Mouse (Mus musculus): ENCODE data around the gene Alad. TPM values are rescaled to one million over a fixed set of nuclear protein-coding genes. Genes with fewer than 3 reads are reported as not detected.

The Alad gene
- polyA plus RNA-seq, 1 experiment from 2014 or later = 69.3 TPM

DNA sequence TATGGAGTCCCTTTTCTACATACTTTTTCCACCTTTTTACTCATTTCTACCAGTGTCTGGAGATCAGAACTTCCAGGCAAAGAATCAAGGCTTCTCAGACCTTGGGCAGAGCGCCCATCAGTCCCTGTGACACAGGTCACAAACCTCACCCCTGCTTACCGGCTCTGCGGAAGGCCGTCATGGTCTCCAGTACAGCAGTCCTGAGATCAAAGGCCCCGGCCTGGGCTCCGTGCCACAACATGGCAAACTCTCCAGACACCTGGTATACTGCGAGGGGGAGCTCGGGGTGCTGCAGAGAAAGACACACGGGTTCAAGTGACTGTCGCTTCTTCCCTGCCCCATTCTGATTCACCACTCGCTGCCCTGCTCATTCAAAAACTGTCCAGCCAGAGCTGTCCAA, 9.8 kb downstream of the Alad start:
- Histone ChIP-seq H3K27me3 (ENCODE audit: control insufficient read depth, insufficient read depth, low read length) (no peaks in the 10 kb centered on the region), H3K4me3 (ENCODE audit: control insufficient read depth in 1 of 2, insufficient read depth in 1 of 2, low read depth in 1 of 2, low read length in 2 of 2) (no peak overlapping the region), H3K27ac (replicated peaks in 1 of 2; ENCODE audit: control insufficient read depth in 1 of 2, insufficient read depth in 1 of 2, low read depth in 2 of 2, low read length in 2 of 2) (no peak overlapping the region), H3K36me3 (ENCODE audit: control insufficient read depth, insufficient read depth, low read length) (peaks cover 68% of the 10 kb centered on the region), H3K9me3 (ENCODE audit: control insufficient read depth, low read length) (no peaks in the 10 kb centered on the region), H3K4me1 (ENCODE audit: control insufficient read depth in 2 of 2, insufficient read depth in 2 of 2, low read length in 2 of 2) (peaks cover 0 to under 1% of the 10 kb centered on the region in 2 experiments; a peak in 1 of 4 replicates), H3K4me2 (ENCODE audit: low read length) (no peak overlapping the region), H3K9ac (ENCODE audit: low read length) (no peak overlapping the region)
- 87% methylated on average over 11 of the region's 11 CpGs for WGBS
- ATAC-seq (ENCODE audit: insufficient number of reproducible peaks, insufficient read depth, low FRiP score, low read depth) = no peak

GRCm38 (mm10) chr4:62508839-62509238, 10.9 kb downstream of the Alad start:
- Histone ChIP-seq H3K9me3 (ENCODE audit: control insufficient read depth, low read length) (no peaks in the 10 kb centered on the region), H3K4me3 (ENCODE audit: control insufficient read depth in 1 of 2, insufficient read depth in 1 of 2, low read depth in 1 of 2, low read length in 2 of 2) (no peak overlapping the region), H3K9ac (ENCODE audit: low read length) (no peak overlapping the region), H3K36me3 (ENCODE audit: control insufficient read depth, insufficient read depth, low read length) (peaks cover 66% of the 10 kb centered on the region), H3K4me2 (ENCODE audit: low read length) (no peak overlapping the region), H3K4me1 (ENCODE audit: control insufficient read depth in 2 of 2, insufficient read depth in 2 of 2, low read length in 2 of 2) (no peaks in the 10 kb centered on the region), H3K27ac (replicated peaks in 1 of 2; ENCODE audit: control insufficient read depth in 1 of 2, insufficient read depth in 1 of 2, low read depth in 2 of 2, low read length in 2 of 2) (no peak overlapping the region), H3K27me3 (ENCODE audit: control insufficient read depth, insufficient read depth, low read length) (no peaks in the 10 kb centered on the region)
- 90% methylated on average over 5 of the region's 5 CpGs for WGBS
- no peak for ATAC-seq (ENCODE audit: insufficient number of reproducible peaks, insufficient read depth, low FRiP score, low read depth)

GRCm38 (mm10) chr4:62506798-62507197, 12.9 kb downstream of the Alad start:
- H3K27me3 ChIP-seq (ENCODE audit: control insufficient read depth, insufficient read depth, low read length) = no peaks in the 10 kb centered on the region
- ATAC-seq (ENCODE audit: insufficient number of reproducible peaks, insufficient read depth, low FRiP score, low read depth) = no peak
- H3K4me1 ChIP-seq (ENCODE audit: control insufficient read depth in 2 of 2, insufficient read depth in 2 of 2, low read length in 2 of 2) = peaks cover 0 to 4% of the 10 kb centered on the region in 2 experiments; a peak in 1 of 4 replicates
- H3K9me3 ChIP-seq (ENCODE audit: control insufficient read depth, low read length) = no peaks in the 10 kb centered on the region
- H3K36me3 ChIP-seq (ENCODE audit: control insufficient read depth, insufficient read depth, low read length) = peaks cover 45% of the 10 kb centered on the region
- WGBS = 44% methylated on average over 2 of the region's 2 CpGs
- no peak overlapping the region for H3K4me2 ChIP-seq (ENCODE audit: low read length)
- H3K4me3 ChIP-seq (ENCODE audit: control insufficient read depth in 1 of 2, insufficient read depth in 1 of 2, low read depth in 1 of 2, low read length in 2 of 2) = no peak overlapping the region
- H3K27ac ChIP-seq (replicated peaks in 1 of 2; ENCODE audit: control insufficient read depth in 1 of 2, insufficient read depth in 1 of 2, low read depth in 2 of 2, low read length in 2 of 2) = no peak overlapping the region
- H3K9ac ChIP-seq (ENCODE audit: low read length) = no peak overlapping the region

GRCm38 (mm10) chr4:62505991-62506390, 13.7 kb downstream of the Alad start:
- no peaks in the 10 kb centered on the region for H3K9me3 ChIP-seq (ENCODE audit: control insufficient read depth, low read length)
- H3K27ac ChIP-seq (replicated peaks in 1 of 2; ENCODE audit: control insufficient read depth in 1 of 2, insufficient read depth in 1 of 2, low read depth in 2 of 2, low read length in 2 of 2) = no peak overlapping the region
- no peaks in the 10 kb centered on the region for H3K27me3 ChIP-seq (ENCODE audit: control insufficient read depth, insufficient read depth, low read length)
- H3K4me3 ChIP-seq (ENCODE audit: control insufficient read depth in 1 of 2, insufficient read depth in 1 of 2, low read depth in 1 of 2, low read length in 2 of 2) = no peak overlapping the region
- peaks cover 2 to 4% of the 10 kb centered on the region in 2 experiments; a peak in 3 of 4 replicates for H3K4me1 ChIP-seq (ENCODE audit: control insufficient read depth in 2 of 2, insufficient read depth in 2 of 2, low read length in 2 of 2)
- no peak for ATAC-seq (ENCODE audit: insufficient number of reproducible peaks, insufficient read depth, low FRiP score, low read depth)
- no peak overlapping the region for H3K4me2 ChIP-seq (ENCODE audit: low read length)
- peaks cover 37% of the 10 kb centered on the region for H3K36me3 ChIP-seq (ENCODE audit: control insufficient read depth, insufficient read depth, low read length)
- no peak overlapping the region for H3K9ac ChIP-seq (ENCODE audit: low read length)
- 80% methylated on average over 3 of the region's 3 CpGs for WGBS

GRCm38 (mm10) chr4:62503374-62503970, 16.2 kb downstream of the Alad start, which contains the start of gene Hdhd3:
Gene Hdhd3 (minus strand): TSS chr4:62503467.
- H3K9ac ChIP-seq (ENCODE audit: low read length) = peak within 1 kb of the TSS; percentile 79
- 75% methylated on average over 3 of the region's 3 CpGs for WGBS
- H3K27me3 ChIP-seq (ENCODE audit: control insufficient read depth, insufficient read depth, low read length) = no peaks in the 10 kb centered on the region
- peaks cover 27% of the 10 kb centered on the region for H3K36me3 ChIP-seq (ENCODE audit: control insufficient read depth, insufficient read depth, low read length)
- ATAC-seq (ENCODE audit: insufficient number of reproducible peaks, insufficient read depth, low FRiP score, low read depth) = no peak
- H3K4me2 ChIP-seq (ENCODE audit: low read length) = peak within 1 kb of the TSS; percentile 63
- peaks cover 2 to 4% of the 10 kb centered on the region in 2 experiments; a peak in 3 of 4 replicates for H3K4me1 ChIP-seq (ENCODE audit: control insufficient read depth in 2 of 2, insufficient read depth in 2 of 2, low read length in 2 of 2)
- peak within 1 kb of the TSS; percentile 68 for H3K4me3 ChIP-seq (ENCODE audit: control insufficient read depth in 1 of 2, insufficient read depth in 1 of 2, low read depth in 1 of 2, low read length in 2 of 2)
- no peaks in the 10 kb centered on the region for H3K9me3 ChIP-seq (ENCODE audit: control insufficient read depth, low read length)
- H3K27ac ChIP-seq (replicated peaks in 1 of 2; ENCODE audit: control insufficient read depth in 1 of 2, insufficient read depth in 1 of 2, low read depth in 2 of 2, low read length in 2 of 2) = peak within 1 kb of the TSS; percentile 26 to 59; a peak in 3 of 4 replicates

GRCm38 (mm10) chr4:62502969-62503368, 16.7 kb downstream of the Alad start:
- no peak for ATAC-seq (ENCODE audit: insufficient number of reproducible peaks, insufficient read depth, low FRiP score, low read depth)
- Histone ChIP-seq H3K27me3 (ENCODE audit: control insufficient read depth, insufficient read depth, low read length) (no peaks in the 10 kb centered on the region), H3K36me3 (ENCODE audit: control insufficient read depth, insufficient read depth, low read length) (peaks cover 24% of the 10 kb centered on the region), H3K9me3 (ENCODE audit: control insufficient read depth, low read length) (no peaks in the 10 kb centered on the region), H3K9ac (ENCODE audit: low read length) (no peak overlapping the region), H3K4me1 (ENCODE audit: control insufficient read depth in 2 of 2, insufficient read depth in 2 of 2, low read length in 2 of 2) (peaks cover 2 to 4% of the 10 kb centered on the region in 2 experiments; a peak in 3 of 4 replicates), H3K4me2 (ENCODE audit: low read length) (no peak overlapping the region), H3K27ac (replicated peaks in 1 of 2; ENCODE audit: control insufficient read depth in 1 of 2, insufficient read depth in 1 of 2, low read depth in 2 of 2, low read length in 2 of 2) (no peak overlapping the region; a peak in 1 of 4 replicates), H3K4me3 (ENCODE audit: control insufficient read depth in 1 of 2, insufficient read depth in 1 of 2, low read depth in 1 of 2, low read length in 2 of 2) (no peak overlapping the region)
- WGBS = 68% methylated on average over 7 of the region's 7 CpGs

- peaks cover 17% of the 10 kb centered on the region for H3K36me3 ChIP-seq (ENCODE audit: control insufficient read depth, insufficient read depth, low read length)
- H3K4me1 ChIP-seq (ENCODE audit: control insufficient read depth in 2 of 2, insufficient read depth in 2 of 2, low read length in 2 of 2) = peaks cover 2 to 4% of the 10 kb centered on the region in 2 experiments; a peak in 3 of 4 replicates
- H3K27ac ChIP-seq (replicated peaks in 1 of 2; ENCODE audit: control insufficient read depth in 1 of 2, insufficient read depth in 1 of 2, low read depth in 2 of 2, low read length in 2 of 2) = peak overlapping the region; percentile 35 to 59
- H3K4me2 ChIP-seq (ENCODE audit: low read length) = peak overlapping the region; percentile 63
- peak overlapping the region; percentile 68 for H3K4me3 ChIP-seq (ENCODE audit: control insufficient read depth in 1 of 2, insufficient read depth in 1 of 2, low read depth in 1 of 2, low read length in 2 of 2)
- peak; percentile 88 for ATAC-seq (ENCODE audit: insufficient number of reproducible peaks, insufficient read depth, low FRiP score, low read depth)
- no peaks in the 10 kb centered on the region for H3K9me3 ChIP-seq (ENCODE audit: control insufficient read depth, low read length)
- 1% methylated on average over 36 of the region's 38 CpGs for WGBS
- H3K9ac ChIP-seq (ENCODE audit: low read length) = peak overlapping the region; percentile 79
- H3K27me3 ChIP-seq (ENCODE audit: control insufficient read depth, insufficient read depth, low read length) = no peaks in the 10 kb centered on the region
These were observed 17.6 kb downstream of the Alad start for GRCm38 (mm10) chr4:62501964-62502732.

All from heart, embryonic 14.5 days (tissue).